Mouse (Mus musculus): ENCODE measurements around the gene Olfr282.
A peak's percentile ranks its signal among the peaks of the same experiment; 100 is the strongest.

GRCm38 (mm10) chr15:98482701-98483100 is 51.7 kb downstream of the Olfr282 start, which contains the start of gene Lalba:
- TF ChIP-seq CTCF (IDR thresholded peaks at IDR 0.05) (no peak), EP300 (IDR thresholded peaks at IDR 0.05) (peak; percentile 30; the same call in 1 of the 2 replicates)
